Mouse (Mus musculus) liver, adult 2 months (tissue): ENCODE data around the gene Plcl1.

Experiments used
- CTCF ChIP-seq: fragments of 200-500 bp; IDR thresholded peaks from 2 replicates; pipeline ENCODE4 v1.5.1; 2011; ENCODE audit warnings: low read depth, low read length, control low read depth
- POLR2A ChIP-seq: fragments of 200-500 bp; IDR thresholded peaks from 2 replicates; pipeline ENCODE4 v1.6.1; 2011; ENCODE audit warnings: low read length, control low read depth; ENCODE audit not compliant: insufficient read depth; ENCODE audit errors: extremely low read depth

- no peak for TF ChIP-seq POLR2A
- no peak for TF ChIP-seq CTCF
Observed at GRCm38 (mm10) chr1:55659518-55660210, 253.9 kb downstream of the Plcl1 start.
